Comparison of ENCODE assay signal across 8 mouse cellular contexts in the genomic region with DNA sequence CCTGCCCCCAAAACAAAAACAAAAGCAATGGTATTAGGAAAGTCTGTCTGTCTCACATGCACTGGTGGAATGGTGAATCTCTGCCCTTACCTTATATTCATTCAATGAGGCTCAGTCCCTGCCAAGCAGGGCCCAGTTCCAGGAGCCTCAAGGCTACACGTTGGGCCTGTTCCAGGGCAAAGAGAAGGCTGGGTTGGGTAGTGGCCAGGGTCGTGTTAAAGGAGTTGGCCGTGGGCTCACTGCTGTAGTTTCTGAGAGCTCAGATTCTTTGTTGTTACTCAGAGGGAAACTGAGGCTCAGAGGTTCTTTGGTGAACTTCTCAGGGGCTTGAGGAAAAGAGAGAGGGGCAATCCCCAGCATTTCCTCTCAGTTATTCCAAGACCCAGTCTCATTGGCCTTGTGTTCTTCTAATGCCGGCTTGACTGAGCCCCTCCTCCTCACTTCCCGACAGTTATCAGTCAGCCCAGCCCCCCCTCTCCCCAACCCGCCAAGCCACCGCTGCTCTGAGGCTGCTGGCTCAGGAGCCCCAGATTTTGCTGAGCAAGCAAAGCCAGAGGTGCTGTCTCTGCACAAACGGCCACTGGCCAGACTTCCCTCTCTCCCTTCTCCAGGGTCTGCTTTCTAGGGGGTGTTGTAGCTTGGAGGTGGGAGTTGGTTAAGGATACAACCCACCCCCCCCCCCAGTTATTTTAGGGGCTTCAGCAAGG. TPM values are rescaled to one million over a fixed set of nuclear protein-coding genes. Genes with fewer than 3 reads are reported as not detected.
DNase-seq lines count a peak whose midpoint lies in the region; ATAC-seq and TF ChIP-seq lines count a peak whose summit lies in the region.

No protein-coding gene starts in this region.

- H3K36me3 ChIP-seq in heart, embryonic 13.5 days = peaks cover 39% of the 10 kb centered on the region
- H3K36me3 ChIP-seq in kidney, postnatal 0 days (ENCODE audit: insufficient read depth, low read length) = 0 out of 2 replicates have a peak, but pooled peaks cover 11% of the 10 kb centered on the region
- peaks cover 15% of the 10 kb centered on the region; the same call in 1 of the 2 replicates for H3K36me3 ChIP-seq in midbrain, embryonic 13.5 days

- H3K4me3 ChIP-seq in heart, embryonic 13.5 days = no peak overlapping the region
- H3K4me3 ChIP-seq in kidney, postnatal 0 days (replicated peaks; ENCODE audit: low read depth, low read length) = no peak overlapping the region
- H3K4me3 ChIP-seq in midbrain, embryonic 13.5 days (replicated peaks) = no peak overlapping the region

- peak; percentile 53; the same call in 1 of the 2 replicates for ATAC-seq in common myeloid progenitor, adult 5-6 weeks (replicated peaks; ENCODE audit: low read depth, poor library complexity, severe bottlenecking)
- no peak; the same call in 1 of the 2 replicates for ATAC-seq in heart, embryonic 13.5 days (ENCODE audit: extremely low read depth, insufficient number of reproducible peaks, low FRiP score, low TSS enrichment)
- ATAC-seq in kidney, postnatal 0 days (replicated peaks; ENCODE audit: low FRiP score, low read depth) = no peak
- no peak for ATAC-seq in midbrain, embryonic 13.5 days

- WGBS in heart, embryonic 13.5 days = 18% methylated on average over 8 of the region's 8 CpGs
- WGBS in kidney, postnatal 0 days = 13% methylated on average over 8 of the region's 8 CpGs
- 20% methylated on average over 8 of the region's 8 CpGs for WGBS in midbrain, embryonic 13.5 days

- peak overlapping the region; percentile 73 for H3K9ac ChIP-seq in heart, embryonic 13.5 days
- H3K9ac ChIP-seq in kidney, postnatal 0 days (ENCODE audit: low read depth, low read length) = peak overlapping the region; percentile 18; the same call in 1 of the 2 replicates
- H3K9ac ChIP-seq in midbrain, embryonic 13.5 days (replicated peaks) = 0 out of 2 replicates have a peak overlapping the region, but pooled peaks have one; percentile 19

- no peaks in the 10 kb centered on the region for H3K27me3 ChIP-seq in heart, embryonic 13.5 days (replicated peaks)
- no peaks in the 10 kb centered on the region for H3K27me3 ChIP-seq in kidney, postnatal 0 days (ENCODE audit: insufficient read depth, low read length)
- H3K27me3 ChIP-seq in midbrain, embryonic 13.5 days = no peaks in the 10 kb centered on the region

- peak overlapping the region; percentile 50 for H3K4me2 ChIP-seq in heart, embryonic 13.5 days
- no peak overlapping the region for H3K4me2 ChIP-seq in kidney, postnatal 0 days (ENCODE audit: low read length)
- no peak overlapping the region for H3K4me2 ChIP-seq in midbrain, embryonic 13.5 days (replicated peaks)

- TF ChIP-seq CTCF in kidney, postnatal 0 days (IDR thresholded peaks at IDR 0.05; ENCODE audit: low read depth) = no peak

- H3K27ac ChIP-seq in heart, embryonic 13.5 days (replicated peaks) = peak overlapping the region; percentile 87
- H3K27ac ChIP-seq in kidney, postnatal 0 days = peak overlapping the region; percentile 72
- H3K27ac ChIP-seq in midbrain, embryonic 13.5 days = peak overlapping the region; percentile 30; the same call in 1 of the 2 replicates

- peak; percentile 86 for DNase-seq in ovary, adult 18-20 months (ENCODE audit: low spot score)
- no peak for DNase-seq in ovary, postnatal 10 days (ENCODE audit: low spot score)
- DNase-seq in kidney, postnatal 0 days (ENCODE audit: low spot score) = peak; percentile 57
- DNase-seq in frontal cortex, postnatal 25 days (ENCODE audit: low spot score in 2 of 2) = no peak
- no peak for DNase-seq in cerebellum, adult 11 months

- peaks cover 58% of the 10 kb centered on the region for H3K4me1 ChIP-seq in heart, embryonic 13.5 days
- H3K4me1 ChIP-seq in kidney, postnatal 0 days (replicated peaks; ENCODE audit: insufficient read depth, low read length) = peaks cover 20% of the 10 kb centered on the region
- 0 out of 2 replicates have a peak, but pooled peaks cover 12% of the 10 kb centered on the region for H3K4me1 ChIP-seq in midbrain, embryonic 13.5 days (replicated peaks)

- no peaks in the 10 kb centered on the region for H3K9me3 ChIP-seq in heart, embryonic 13.5 days
- H3K9me3 ChIP-seq in kidney, postnatal 0 days (replicated peaks; ENCODE audit: low read length) = no peaks in the 10 kb centered on the region
- no peaks in the 10 kb centered on the region for H3K9me3 ChIP-seq in midbrain, embryonic 13.5 days

RNA-seq across cellular contexts. Expression of a gene that starts 16.0 kb away (rescaled TPM):
- total RNA-seq in common myeloid progenitor, adult 5-6 weeks (2017) = 4.4 and 11.1 TPM in 2 replicates
- polyA plus RNA-seq in heart, embryonic 13.5 days (2015; fragmentation: Nextera tagmentation; extraction: Ambion mirVana) = 39.4 and 41.9 TPM in 2 replicates
- 35.0 and 37.4 TPM in 2 replicates for polyA plus RNA-seq in kidney, postnatal 0 days (2015; fragmentation: Nextera tagmentation; extraction: Ambion mirVana)
- 8.7 and 9.1 TPM in 2 replicates for polyA plus RNA-seq in midbrain, embryonic 13.5 days (2015; fragmentation: Nextera tagmentation; extraction: Ambion mirVana)

RNA-seq across cellular contexts. Expression of a gene that starts 23.9 kb away (rescaled TPM):
- total RNA-seq in common myeloid progenitor, adult 5-6 weeks (2017) = 8.1 and 8.8 TPM in 2 replicates
- polyA plus RNA-seq in heart, embryonic 13.5 days (2015; fragmentation: Nextera tagmentation; extraction: Ambion mirVana) = 32.5 and 36.7 TPM in 2 replicates
- polyA plus RNA-seq in kidney, postnatal 0 days (2015; fragmentation: Nextera tagmentation; extraction: Ambion mirVana) = 30.6 and 31.5 TPM in 2 replicates
- polyA plus RNA-seq in midbrain, embryonic 13.5 days (2015; fragmentation: Nextera tagmentation; extraction: Ambion mirVana) = 21.0 and 21.4 TPM in 2 replicates

RNA-seq across cellular contexts. Expression of a gene that starts 23.9 kb away (rescaled TPM):
- not detected in 2 replicates for total RNA-seq in common myeloid progenitor, adult 5-6 weeks (2017)
- polyA plus RNA-seq in heart, embryonic 13.5 days (2015; fragmentation: Nextera tagmentation; extraction: Ambion mirVana) = 0.23 and 0.27 TPM in 2 replicates
- 1.8 and 3.3 TPM in 2 replicates for polyA plus RNA-seq in kidney, postnatal 0 days (2015; fragmentation: Nextera tagmentation; extraction: Ambion mirVana)
- polyA plus RNA-seq in midbrain, embryonic 13.5 days (2015; fragmentation: Nextera tagmentation; extraction: Ambion mirVana) = 1.8 and 2.0 TPM in 2 replicates

RNA-seq across cellular contexts. Expression of a gene that starts 44.9 kb away (rescaled TPM):
- total RNA-seq in common myeloid progenitor, adult 5-6 weeks (2017) = 695 and 890 TPM in 2 replicates
- 2,189 and 2,554 TPM in 2 replicates for polyA plus RNA-seq in heart, embryonic 13.5 days (2015; fragmentation: Nextera tagmentation; extraction: Ambion mirVana)
- polyA plus RNA-seq in kidney, postnatal 0 days (2015; fragmentation: Nextera tagmentation; extraction: Ambion mirVana) = 2,883 and 2,906 TPM in 2 replicates
- 1,344 and 1,356 TPM in 2 replicates for polyA plus RNA-seq in midbrain, embryonic 13.5 days (2015; fragmentation: Nextera tagmentation; extraction: Ambion mirVana)

Comparison
In these comparisons a context has a peak if more than half of its experiments do, and no peak if none do; other contexts are left out.
1. DNase-seq: peak in ovary, adult 18-20 months (single experiment) and kidney, postnatal 0 days (single experiment); none in ovary, postnatal 10 days (single experiment), frontal cortex, postnatal 25 days (0 of 2) and cerebellum, adult 11 months (single experiment).
2. H3K27ac ChIP-seq: peak in every context shown above with its lines; median percentile 87 in heart, embryonic 13.5 days; 72 in kidney, postnatal 0 days; 30 in midbrain, embryonic 13.5 days.
3. H3K9ac ChIP-seq: peak in every context shown above with its lines; median percentile 73 in heart, embryonic 13.5 days; 19 in midbrain, embryonic 13.5 days; 18 in kidney, postnatal 0 days.